Mouse (Mus musculus) embryonic fibroblast, embryonic 13.5 days (primary cell): Measurements from ENCODE around the gene Ptov1.

Experiments used
- CTCF ChIP-seq: IDR thresholded peaks from 2 replicates; pipeline ENCODE4 v1.5.1; 2011; ENCODE audit warnings: mild to moderate bottlenecking, control low read depth, low read length, moderate library complexity, borderline replicate concordance; ENCODE audit not compliant: insufficient read depth
- POLR2A ChIP-seq: IDR thresholded peaks from 2 replicates; pipeline ENCODE4 v1.6.1; 2011; ENCODE audit warnings: low read depth, mild to moderate bottlenecking, control low read depth, low read length, moderate library complexity

DNA sequence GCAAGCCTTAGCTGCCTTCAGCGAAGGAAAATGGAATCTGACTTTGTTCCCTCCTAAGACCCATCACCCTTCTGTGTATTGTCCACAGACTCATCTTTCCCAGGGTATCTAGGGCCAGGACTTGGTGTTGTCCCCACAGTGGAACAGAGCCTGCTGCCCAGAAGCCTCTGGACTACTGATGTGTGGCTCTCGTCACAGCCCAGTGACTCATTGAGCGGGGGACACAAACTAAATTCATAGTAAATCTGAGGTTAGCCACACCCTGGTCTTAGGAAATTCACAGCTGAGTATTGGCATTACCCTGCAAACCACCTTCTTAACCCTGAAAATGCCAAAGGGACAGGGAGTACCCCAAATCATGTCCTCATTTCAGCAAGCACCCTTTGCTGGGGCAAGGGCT lies 42.8 kb downstream of the Ptov1 start:
- no peak for TF ChIP-seq CTCF
- TF ChIP-seq POLR2A = no peak
